Comparison of ENCODE assay signal across 8 mouse cellular contexts in genomic region chr8:94916960-94917324, GRCm38 (mm10). TPM values are rescaled to one million over a fixed set of nuclear protein-coding genes. Genes with fewer than 3 reads are reported as not detected.
DNase-seq lines count a peak whose midpoint lies in the region; ATAC-seq and TF ChIP-seq lines count a peak whose summit lies in the region.

No protein-coding gene starts in this region.

- no peaks in the 10 kb centered on the region for H3K36me3 ChIP-seq in testis, adult 2 months (ENCODE audit: control insufficient read depth, insufficient read depth, low read length)
- peaks cover 11% of the 10 kb centered on the region; the same call in 1 of the 2 replicates for H3K36me3 ChIP-seq in liver, embryonic 12.5 days

- TF ChIP-seq CTCF in gastrocnemius, adult 2 months (IDR thresholded peaks at IDR 0.05) = no peak
- TF ChIP-seq CTCF in testis, adult 2 months (IDR thresholded peaks at IDR 0.05; ENCODE audit: control insufficient read depth, insufficient read depth, insufficient replicate concordance, low read depth, low read length) = no peak

- peak overlapping the region; percentile 79 for H3K9ac ChIP-seq in liver, embryonic 12.5 days

- H3K27ac ChIP-seq in gastrocnemius, adult 2 months = peak overlapping the region; percentile 91
- H3K27ac ChIP-seq in testis, adult 2 months (ENCODE audit: control insufficient read depth, insufficient read depth, low read depth, low read length) = no peak overlapping the region
- peak overlapping the region; percentile 50 for H3K27ac ChIP-seq in liver, embryonic 12.5 days

- H3K9me3 ChIP-seq in liver, embryonic 12.5 days (replicated peaks) = no peaks in the 10 kb centered on the region

- peaks cover 24% of the 10 kb centered on the region for H3K4me1 ChIP-seq in testis, adult 2 months (ENCODE audit: control insufficient read depth, insufficient read depth, low read length)
- H3K4me1 ChIP-seq in liver, embryonic 12.5 days = peaks cover 79% of the 10 kb centered on the region

- peak overlapping the region; percentile 79 for H3K4me3 ChIP-seq in gastrocnemius, adult 2 months
- peak overlapping the region; percentile 46 for H3K4me3 ChIP-seq in testis, adult 2 months (ENCODE audit: control insufficient read depth, low read depth, low read length)
- peak overlapping the region; percentile 75 for H3K4me3 ChIP-seq in liver, embryonic 12.5 days

- intact Hi-C loops in gastrocnemius, adult 2 months (cut with DNase I) = no loop called here
- intact Hi-C loops in left cerebral cortex, postnatal 36 days (cut with DNase I) = no loop called here

- TF ChIP-seq POLR2A in testis, adult 2 months (IDR thresholded peaks at IDR 0.05; ENCODE audit: control insufficient read depth, low read depth, low read length) = no peak

- ATAC-seq in liver, embryonic 12.5 days = peak; percentile 23

- WGBS in liver, embryonic 12.5 days (ENCODE audit: insufficient replicate concordance) = 3% methylated on average over 10 of the region's 10 CpGs

- peak overlapping the region; percentile 97 for H3K4me2 ChIP-seq in liver, embryonic 12.5 days

- DNase-seq in gastrocnemius, adult 2 months = no peak
- no peak for DNase-seq in gastrocnemius, postnatal 25 days
- DNase-seq in testis, postnatal 14 days (ENCODE audit: low spot score) = no peak
- no peak for DNase-seq in embryo, embryonic 11 days
- DNase-seq in testis, postnatal 10 days (ENCODE audit: low spot score) = no peak
- DNase-seq in left cerebral cortex, postnatal 36 days (ENCODE audit: low spot score in 2 of 2) = no peak

- H3K27me3 ChIP-seq in testis, adult 2 months (ENCODE audit: control insufficient read depth, insufficient read depth, low read length) = no peaks in the 10 kb centered on the region
- peaks cover 31% of the 10 kb centered on the region for H3K27me3 ChIP-seq in liver, embryonic 12.5 days (replicated peaks)

RNA-seq across cellular contexts. Expression of gene Ccdc102a, which starts 1.0 kb away (rescaled TPM):
- 1 to 10 TPM; 3.0 to 3.8 TPM for total RNA-seq in gastrocnemius, adult 2 months (2021)
- total RNA-seq in gastrocnemius, postnatal 25 days (2021) = 1 to 10 TPM; 3.6 to 4.2 TPM
- polyA plus RNA-seq in testis, adult 2 months (2012; rRNA removed) = 0.59 and 2.1 TPM in 2 replicates
- polyA plus RNA-seq in liver, embryonic 12.5 days (2016; fragmentation: Nextera tagmentation; extraction: Ambion mirVana) = 9.1 and 10.0 TPM in 2 replicates
- 1 to 10 TPM; 1.8 to 1.9 TPM for total RNA-seq in left cerebral cortex, postnatal 36 days (2021)

RNA-seq across cellular contexts. Expression of gene Adgrg5, which starts 6.6 kb away (rescaled TPM):
- under 1 TPM in 1 of 2 experiments, not detected in 1; 0.28 TPM for total RNA-seq in gastrocnemius, adult 2 months (2021)
- not detected for total RNA-seq in gastrocnemius, postnatal 25 days (2021)
- polyA plus RNA-seq in testis, adult 2 months (2012; rRNA removed) = 0.15 and 0.26 TPM in 2 replicates
- 0.90 and 0.91 TPM in 2 replicates for polyA plus RNA-seq in liver, embryonic 12.5 days (2016; fragmentation: Nextera tagmentation; extraction: Ambion mirVana)
- total RNA-seq in left cerebral cortex, postnatal 36 days (2021) = not detected

RNA-seq across cellular contexts. Expression of gene Dok4, which starts 40.8 kb away (rescaled TPM):
- total RNA-seq in gastrocnemius, adult 2 months (2021) = 1 to 10 TPM; 2.7 to 6.1 TPM
- 1 to 10 TPM; 4.7 to 5.1 TPM for total RNA-seq in gastrocnemius, postnatal 25 days (2021)
- polyA plus RNA-seq in testis, adult 2 months (2012; rRNA removed) = 1.5 and 1.6 TPM in 2 replicates
- 13.8 and 14.6 TPM in 2 replicates for polyA plus RNA-seq in liver, embryonic 12.5 days (2016; fragmentation: Nextera tagmentation; extraction: Ambion mirVana)
- 10 to 100 TPM; 20.0 to 22.3 TPM for total RNA-seq in left cerebral cortex, postnatal 36 days (2021)

RNA-seq across cellular contexts. Expression of gene Adgrg1, which starts 57.6 kb away (rescaled TPM):
- 10 to 100 TPM; 20.7 to 27.4 TPM for total RNA-seq in gastrocnemius, adult 2 months (2021)
- total RNA-seq in gastrocnemius, postnatal 25 days (2021) = 10 to 100 TPM; 16.7 to 22.6 TPM
- polyA plus RNA-seq in testis, adult 2 months (2012; rRNA removed) = 44.0 and 62.3 TPM in 2 replicates
- 78.5 and 80.9 TPM in 2 replicates for polyA plus RNA-seq in liver, embryonic 12.5 days (2016; fragmentation: Nextera tagmentation; extraction: Ambion mirVana)
- total RNA-seq in left cerebral cortex, postnatal 36 days (2021) = 10 to 100 TPM; 73.3 to 74.2 TPM

RNA-seq across cellular contexts. Expression of gene Polr2c, which starts 59.7 kb away (rescaled TPM):
- 10 to 100 TPM; 47.3 to 49.8 TPM for total RNA-seq in gastrocnemius, adult 2 months (2021)
- 10 to 100 TPM; 42.9 to 44.1 TPM for total RNA-seq in gastrocnemius, postnatal 25 days (2021)
- polyA plus RNA-seq in testis, adult 2 months (2012; rRNA removed) = 54.8 and 58.9 TPM in 2 replicates
- polyA plus RNA-seq in liver, embryonic 12.5 days (2016; fragmentation: Nextera tagmentation; extraction: Ambion mirVana) = 107 and 112 TPM in 2 replicates
- total RNA-seq in left cerebral cortex, postnatal 36 days (2021) = 10 to 100 TPM; 67.1 to 72.7 TPM
